Mouse (Mus musculus): ENCODE measurements around the gene Cav1.

Cav1 gene

DNA sequence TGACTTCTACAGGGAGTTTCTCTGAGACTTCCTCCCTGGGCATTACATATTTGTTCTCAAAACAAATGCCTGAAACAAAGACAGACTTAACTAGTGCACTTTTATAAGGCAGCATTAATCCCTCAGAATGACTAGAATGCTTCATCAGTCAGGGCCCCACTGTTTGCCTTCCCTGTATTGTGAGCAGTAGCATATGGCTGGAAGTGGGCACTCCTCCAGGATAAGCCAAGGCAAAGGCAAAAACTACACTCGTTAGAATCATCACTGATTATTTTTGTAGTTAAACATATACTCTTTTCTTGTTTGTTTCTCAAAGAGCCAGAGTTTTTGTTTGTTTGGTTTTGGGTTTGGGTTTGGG is 11.0 kb downstream of the Cav1 start:
- no peak for DNase-seq (ENCODE audit: low spot score in 2 of 2)

DNA sequence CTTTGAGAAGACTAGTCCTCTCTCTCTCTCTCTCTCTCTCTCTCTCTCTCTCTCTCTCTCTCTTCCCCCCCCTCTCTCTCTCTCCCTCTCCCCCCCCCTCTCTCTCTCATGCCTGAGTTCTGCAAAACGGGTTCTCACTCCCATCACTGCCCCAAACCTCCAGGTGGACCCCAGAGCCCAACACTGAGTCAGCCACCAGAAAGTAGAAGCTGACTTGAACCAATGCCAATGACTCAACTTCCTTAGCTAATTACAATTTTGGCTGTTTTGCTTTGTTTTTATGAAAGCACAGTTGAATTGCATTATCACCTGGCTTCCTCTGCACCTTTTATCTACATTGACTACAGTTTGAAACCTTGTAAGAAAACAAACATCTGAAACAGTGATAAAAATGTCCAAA is 11.8 kb downstream of the Cav1 start:
- DNase-seq (ENCODE audit: low spot score in 2 of 2) = no peak

DNA sequence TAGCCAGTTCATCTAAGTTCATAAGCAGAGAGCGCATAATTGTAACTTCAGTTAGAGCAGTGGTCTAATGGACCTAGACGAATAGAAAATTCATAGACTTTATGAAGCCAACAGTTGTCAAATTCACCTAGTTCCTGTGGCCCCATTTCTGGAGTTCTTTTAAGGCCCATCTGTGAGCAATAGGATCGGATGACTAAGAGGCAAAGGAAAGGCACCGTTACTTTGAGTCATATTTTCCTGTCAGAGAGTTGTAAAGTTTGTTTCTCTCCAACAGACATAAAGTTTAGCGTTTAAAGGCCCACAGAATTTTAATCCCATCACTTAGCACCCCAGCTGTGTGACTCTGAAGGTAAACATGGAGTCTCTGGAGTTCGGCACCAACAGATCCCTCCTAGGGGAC is 15.8 kb downstream of the Cav1 start:
- no peak for DNase-seq (ENCODE audit: low spot score in 2 of 2)

DNA sequence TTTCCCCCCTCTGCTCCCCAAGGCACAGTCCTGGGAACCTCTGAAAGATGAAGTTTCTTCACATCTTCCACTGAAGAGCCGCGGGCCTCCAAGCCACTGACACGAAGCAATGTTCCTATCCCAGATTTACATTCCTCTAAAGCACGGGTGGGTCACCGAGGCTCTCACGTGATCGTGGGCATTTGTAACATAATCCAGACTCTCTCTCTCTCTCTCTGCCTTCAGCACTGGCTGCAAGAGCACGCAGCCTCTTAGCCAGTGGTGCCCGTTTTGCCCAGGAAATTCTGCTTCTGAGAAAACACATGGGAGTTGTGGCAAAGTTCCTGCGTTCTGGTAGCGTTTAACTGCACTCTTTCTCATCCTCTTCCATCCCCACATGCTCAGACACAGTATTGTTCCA is 21.1 kb downstream of the Cav1 start:
- DNase-seq (ENCODE audit: low spot score in 2 of 2) = no peak

DNA sequence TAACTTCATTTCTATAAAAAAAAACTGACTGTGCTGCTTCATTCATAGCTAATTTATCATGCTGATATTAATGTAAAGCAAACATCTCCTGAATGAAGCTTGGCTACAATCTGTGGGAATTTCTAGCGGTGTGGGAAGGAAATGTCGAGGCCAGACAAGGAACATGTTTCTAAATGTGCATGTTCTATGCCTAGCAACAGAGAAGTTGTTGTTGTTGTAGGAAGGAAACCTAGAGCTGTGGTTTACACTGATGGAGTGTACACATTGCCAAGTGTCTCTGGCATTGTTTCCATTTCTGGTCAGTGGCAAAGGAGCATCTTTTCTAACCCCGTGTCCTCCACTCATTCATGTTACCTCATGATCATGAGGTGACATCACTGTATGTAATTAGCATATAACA is 23.7 kb downstream of the Cav1 start:
- no peak for DNase-seq (ENCODE audit: low spot score in 2 of 2)

DNA sequence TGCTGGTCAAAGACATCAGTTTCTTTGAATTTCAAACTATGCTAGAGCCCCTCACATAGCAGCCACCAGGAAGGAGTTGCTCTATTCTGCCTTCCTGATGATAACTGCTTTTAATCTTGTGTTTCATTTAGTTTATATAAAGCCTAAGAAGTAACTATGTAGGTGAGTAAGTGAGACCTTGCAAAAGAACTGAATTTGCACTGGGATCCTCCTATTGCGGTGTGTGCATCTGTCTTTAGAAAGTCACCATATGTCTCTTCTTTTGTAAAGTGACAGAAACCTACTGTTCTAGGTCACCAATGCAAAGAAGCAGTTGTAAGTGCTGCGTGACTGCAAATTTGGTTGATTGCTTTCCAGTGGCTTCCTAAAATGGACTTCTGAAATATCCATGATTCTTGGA is 31.6 kb downstream of the Cav1 start:
- DNase-seq (ENCODE audit: low spot score in 2 of 2) = no peak

DNA sequence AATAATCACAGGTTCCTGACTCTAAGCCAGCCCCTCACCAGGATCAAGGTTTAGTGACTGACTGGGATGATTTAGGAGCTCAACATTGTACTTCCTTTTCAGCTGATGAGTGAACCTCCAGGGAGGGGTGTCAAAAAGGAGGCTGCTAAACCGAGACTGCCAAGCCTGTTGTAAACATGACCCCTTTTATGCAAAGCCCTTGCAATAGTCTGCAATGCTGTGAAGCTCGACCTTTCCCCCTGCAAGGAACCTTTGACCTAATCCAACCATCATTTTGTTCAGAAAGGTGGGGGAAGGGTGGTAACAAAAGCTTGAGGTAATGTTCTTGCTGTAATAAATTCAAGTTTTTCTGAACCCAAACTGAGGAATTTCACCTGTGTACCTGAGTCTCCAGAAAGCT is 34.3 kb downstream of the Cav1 start:
- DNase-seq (ENCODE audit: low spot score in 2 of 2) = no peak

DNA sequence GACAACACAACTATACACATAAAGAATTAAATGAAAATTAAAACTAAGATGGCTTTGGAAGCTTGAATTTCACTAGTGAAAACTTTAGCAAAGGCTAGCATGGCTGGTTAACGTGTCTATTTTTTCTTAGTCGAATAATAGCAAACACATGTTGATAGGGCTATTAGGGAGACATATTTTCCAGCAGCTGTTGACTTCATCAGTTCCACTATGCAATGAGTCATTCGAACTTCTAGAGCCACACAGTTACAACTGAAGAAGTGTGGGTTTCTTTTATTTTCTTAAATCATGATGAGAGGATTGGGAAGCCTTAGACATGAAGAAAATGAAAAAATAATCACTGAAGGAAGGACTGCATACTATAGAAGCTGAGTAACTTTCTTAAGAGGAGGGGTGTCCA is 41.9 kb downstream of the Cav1 start:
- DNase-seq (ENCODE audit: low spot score in 2 of 2) = no peak

DNA sequence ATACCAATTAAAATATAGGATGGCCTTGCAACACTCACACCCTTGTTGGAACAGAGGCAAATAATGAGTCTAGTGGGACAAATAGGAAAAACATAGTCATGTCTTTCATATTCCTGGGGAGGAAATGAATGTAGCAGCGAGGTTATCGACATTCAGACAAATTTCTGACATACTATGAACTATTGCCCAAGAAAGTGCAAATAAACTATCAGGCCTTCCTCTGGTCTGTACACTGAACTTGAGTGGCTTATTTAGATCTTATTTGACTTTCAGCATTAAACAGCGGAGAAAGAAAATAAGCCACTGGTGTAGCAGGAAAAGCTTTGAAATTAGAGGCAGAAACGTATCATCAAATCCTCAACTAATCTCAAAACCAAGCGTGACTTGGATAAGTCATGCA is 44.7 kb downstream of the Cav1 start:
- DNase-seq (ENCODE audit: low spot score in 2 of 2) = no peak

DNA sequence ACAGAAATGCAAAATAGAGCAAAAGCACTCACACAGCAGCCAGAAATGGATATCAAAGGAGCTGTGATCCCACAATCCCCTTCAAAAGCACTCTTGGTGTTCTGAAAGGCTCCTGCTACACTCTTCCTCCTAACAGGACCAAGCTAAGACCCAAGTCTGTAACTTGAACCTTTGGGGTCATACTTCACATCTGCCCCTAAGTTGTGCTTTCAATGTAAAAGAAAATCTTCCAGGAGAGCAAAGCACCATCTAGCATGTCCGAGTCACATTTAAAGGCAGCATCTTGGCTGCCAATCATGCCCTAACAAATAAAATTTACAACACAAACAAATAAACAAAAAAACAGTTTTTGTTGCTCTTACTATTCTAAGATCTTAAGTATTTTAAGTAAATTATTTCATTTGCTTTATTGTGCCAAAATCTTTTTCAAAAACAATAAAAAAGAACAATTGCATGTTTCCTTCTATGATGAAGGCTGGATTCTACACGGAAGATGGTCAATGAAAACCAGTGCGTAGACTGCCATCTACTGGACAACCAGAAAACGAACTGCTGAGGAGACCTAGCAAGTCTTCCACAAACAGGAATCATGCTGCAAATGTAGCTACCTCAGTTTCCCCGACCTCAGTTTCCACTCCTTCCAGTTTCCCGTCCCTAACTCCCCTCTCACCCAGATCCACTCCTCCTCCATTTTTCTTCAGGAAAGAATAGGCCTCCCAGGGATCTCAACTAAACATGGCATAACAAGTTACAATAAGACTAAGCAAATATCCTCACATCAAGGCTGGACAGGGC is 53.0 kb downstream of the Cav1 start:
- DNase-seq (ENCODE audit: low spot score in 2 of 2) = peak in 1 of 2 experiments; percentile 15

DNA sequence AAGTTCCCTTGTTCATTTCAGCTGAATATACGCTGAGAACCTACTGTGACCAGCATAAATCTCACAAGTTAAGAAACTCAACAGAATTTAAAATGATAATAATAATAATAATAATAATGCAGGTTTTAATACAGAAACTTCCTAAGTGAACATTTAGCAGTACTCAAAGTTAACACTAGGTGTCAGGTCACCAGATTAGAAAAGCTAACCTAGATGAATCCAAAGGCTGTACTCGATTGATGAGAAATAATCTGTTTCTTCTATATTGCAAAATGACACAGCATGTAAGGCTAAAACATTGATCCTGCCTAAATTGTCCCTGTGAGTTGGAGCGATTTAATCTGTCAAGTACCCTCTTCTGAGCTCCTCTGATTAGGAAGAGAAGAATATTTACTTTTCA is 56.6 kb downstream of the Cav1 start:
- no peak for DNase-seq (ENCODE audit: low spot score in 2 of 2)

DNA sequence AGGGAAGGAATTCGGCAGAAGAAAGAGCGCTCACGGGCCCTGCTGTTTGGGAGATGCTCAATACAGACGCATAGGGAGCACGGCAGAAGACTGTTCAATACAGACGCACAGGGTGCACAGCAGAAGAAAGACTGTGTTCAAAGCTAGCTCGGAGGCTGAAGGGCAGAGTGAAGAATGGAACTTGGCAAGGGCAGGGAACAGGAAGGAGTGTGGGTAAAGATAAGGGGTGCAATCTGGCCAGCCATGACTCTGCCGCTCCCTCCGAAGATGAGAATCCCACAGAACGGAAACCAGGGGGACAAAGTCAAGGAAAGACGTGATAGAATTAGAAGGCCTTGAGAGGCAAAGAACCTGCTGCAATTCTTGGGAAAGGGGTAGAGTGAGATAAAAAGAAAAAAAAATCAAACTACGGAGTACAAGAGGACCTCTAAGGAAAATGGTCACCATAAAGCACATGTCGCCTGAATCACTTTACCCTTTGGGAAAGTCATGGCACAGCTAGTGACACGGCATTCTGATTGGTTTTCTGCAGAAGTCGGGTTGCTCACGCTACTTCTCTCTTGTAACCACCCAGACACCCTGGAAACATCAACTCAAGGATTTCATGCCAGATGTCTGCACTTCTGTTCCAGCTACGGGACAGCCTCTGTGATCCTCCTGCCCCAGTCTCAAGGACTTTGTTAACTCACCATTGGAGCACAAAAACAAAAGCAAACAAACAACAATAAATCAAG is 57.5 kb downstream of the Cav1 start:
- no peak for DNase-seq (ENCODE audit: low spot score in 2 of 2)

DNA sequence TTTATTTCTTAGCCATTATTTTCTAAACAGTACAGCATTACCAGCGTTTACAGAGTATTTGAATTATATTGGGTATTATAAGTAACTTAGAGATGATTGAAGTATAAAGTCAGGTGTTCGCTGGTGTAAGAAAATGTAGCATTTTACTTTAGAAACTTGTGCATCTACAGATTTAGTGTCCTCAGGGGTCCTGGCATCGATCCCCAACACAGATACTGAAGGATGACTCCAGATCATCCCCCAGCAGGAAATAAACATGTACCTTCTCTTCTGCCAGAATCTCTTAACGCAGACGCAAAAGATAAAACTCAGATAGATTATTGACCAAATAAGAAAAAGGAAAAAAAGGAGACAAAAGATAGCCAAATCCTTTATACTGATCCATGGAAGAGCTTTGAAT is 68.2 kb downstream of the Cav1 start:
- DNase-seq (ENCODE audit: low spot score in 2 of 2) = no peak

DNA sequence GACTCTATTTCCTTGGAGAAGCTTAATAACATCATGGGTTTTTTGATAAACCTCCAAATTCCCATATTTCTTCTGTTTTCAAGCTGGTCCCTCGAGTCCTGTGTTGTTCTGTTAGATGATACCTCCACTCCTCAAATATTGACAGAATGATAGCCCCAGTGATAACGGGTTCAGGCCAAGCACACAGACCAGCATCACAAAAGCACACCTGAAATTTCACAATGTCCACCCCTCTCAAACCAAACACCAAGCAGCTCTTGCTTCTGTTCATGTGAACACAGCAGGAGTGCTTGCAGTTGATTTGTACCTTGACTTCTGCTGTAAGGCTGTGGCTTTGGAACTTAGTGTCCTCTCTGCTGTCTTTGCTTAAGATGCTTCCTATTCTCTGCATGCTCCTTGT is 71.2 kb downstream of the Cav1 start:
- no peak for DNase-seq (ENCODE audit: low spot score in 2 of 2)

DNA sequence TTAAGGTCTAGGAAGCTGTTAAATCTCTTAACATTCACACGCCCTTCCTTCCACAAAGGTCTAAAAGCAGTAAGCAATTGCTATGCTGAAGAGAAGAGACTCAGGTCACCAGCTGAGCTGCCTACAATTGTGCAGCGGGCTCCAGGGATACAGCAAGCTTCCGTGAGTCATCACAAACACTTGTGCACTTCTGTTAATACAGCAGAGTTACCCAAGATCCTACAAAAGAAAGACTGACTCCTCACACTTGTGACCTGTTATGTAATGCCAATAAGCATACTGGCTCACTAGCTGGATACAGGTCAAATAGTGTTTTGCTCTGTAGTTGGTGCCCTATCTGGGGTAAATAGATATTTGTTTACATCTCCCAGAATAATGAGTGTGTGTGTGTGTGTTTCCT is 74.0 kb downstream of the Cav1 start:
- DNase-seq (ENCODE audit: low spot score in 2 of 2) = no peak

DNA sequence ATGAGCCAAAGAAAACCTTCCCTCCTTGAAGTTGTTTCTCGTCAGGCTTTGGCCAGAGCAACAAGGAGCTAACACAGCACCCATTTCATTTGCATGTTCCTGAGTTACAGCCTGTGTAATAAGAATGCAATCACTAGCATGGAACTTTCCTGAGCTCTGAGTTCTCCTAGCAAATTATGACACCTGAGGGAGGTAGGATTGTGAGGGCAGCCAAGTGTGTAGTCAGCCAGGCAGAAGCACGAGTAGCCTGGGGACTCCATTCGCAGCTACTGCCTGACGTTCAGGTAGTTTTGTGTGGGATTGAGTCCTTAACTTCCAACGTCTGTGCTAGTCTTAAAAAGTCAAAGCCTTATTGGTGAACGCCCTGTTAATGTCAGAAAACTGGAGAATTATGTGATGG is 75.6 kb downstream of the Cav1 start:
- no peak for DNase-seq (ENCODE audit: low spot score in 2 of 2)

DNA sequence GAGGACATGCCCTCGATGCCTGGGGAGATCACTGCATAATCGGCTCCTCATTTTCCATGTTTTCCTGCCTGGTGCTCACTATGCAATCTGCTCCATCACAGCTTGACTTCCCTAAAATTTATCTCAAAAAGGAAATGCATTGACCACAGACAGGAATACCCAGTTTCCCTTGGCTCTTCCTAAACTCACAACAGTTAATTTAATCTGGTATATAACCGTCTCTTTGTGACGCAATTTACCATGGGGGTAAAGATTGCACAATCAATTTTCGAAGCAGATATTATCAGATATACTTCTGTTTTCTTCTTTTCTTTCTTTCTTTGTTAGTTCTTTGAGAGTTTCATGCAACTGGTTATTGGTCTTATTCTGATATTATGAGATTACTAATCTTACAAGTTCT is 79.4 kb downstream of the Cav1 start:
- no peak for DNase-seq (ENCODE audit: low spot score in 2 of 2)

DNA sequence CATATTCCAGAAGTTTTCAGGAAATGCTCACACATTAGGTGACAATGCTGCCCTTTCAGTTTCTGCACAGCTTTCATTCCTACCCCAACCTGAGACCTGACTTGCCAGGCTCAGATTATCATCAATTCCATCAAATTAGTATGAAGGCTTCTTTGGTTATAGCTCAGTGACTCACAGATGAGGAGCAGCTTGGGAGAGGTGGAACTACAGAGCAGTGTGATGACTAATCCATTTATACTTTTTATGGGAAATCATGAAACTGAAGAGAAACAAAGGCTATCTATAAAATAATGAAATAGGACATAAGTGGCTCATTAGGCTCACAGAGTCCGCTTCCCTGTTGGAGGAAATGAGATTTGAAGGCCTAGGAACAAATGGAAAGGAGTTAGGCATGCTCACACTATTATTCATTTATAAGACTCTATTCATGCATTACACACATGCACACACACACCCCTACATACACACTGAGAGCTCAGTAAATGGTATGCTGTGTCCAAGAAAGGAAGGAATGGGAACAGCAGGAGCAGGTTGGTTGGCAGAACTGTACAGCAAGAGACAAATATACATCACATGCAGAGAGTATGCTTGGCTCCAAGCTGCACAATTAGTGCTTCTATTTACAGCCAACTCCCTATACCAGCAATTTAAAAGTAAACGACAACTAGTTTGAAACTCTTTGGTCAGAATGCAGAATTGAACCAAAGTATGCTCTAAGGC is 82.0 kb downstream of the Cav1 start:
- DNase-seq (ENCODE audit: low spot score in 2 of 2) = no peak

Data from natural killer cell, adult 2 months (primary cell).